Comparison of ENCODE assay signal across 8 mouse cellular contexts in the genomic region with DNA sequence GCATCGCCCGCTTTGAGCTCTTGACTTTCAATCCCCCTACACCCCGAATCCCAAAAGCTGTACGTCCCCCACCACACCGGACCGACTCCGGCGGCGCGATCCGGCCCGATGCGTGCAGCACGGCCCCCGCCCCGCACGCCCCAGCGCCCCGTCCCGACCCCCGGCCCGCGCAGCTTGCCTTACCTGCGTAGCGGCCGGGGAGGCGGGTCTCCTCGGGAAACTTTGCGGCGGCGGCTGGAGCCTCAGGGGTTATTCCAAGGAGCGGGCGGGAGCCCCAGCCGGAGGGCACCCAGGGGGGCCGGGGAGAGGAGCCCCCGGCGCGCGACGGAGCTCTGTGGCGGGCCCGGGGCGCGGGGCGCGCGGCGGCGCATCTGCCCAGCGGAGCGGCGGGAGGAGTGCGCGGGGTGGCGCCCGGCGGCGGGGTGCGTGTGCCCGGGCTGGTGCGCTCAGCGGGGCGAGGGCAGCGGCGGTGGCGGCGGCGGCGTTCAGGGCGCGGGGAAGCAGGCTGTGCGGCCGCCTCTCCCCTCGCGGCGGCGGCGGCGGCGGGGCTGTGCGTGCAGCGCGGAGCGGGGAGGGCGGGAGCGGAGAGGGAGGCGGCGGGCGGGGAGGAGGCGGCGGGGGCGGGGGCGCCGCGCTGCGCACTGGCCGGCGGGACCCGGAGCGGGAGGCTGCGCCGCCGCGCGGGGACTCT. TPM values are rescaled to one million over a fixed set of nuclear protein-coding genes. Genes with fewer than 3 reads are reported as not detected.
DNase-seq lines count a peak whose midpoint lies in the region; ATAC-seq and TF ChIP-seq lines count a peak whose summit lies in the region.

No protein-coding gene starts in this region.

- ATAC-seq in neural tube, embryonic 15.5 days (ENCODE audit: low FRiP score), result peak; percentile 46

- peak overlapping the region; percentile 81; the same call in 1 of the 2 replicates for H3K27ac ChIP-seq in kidney, adult 2 months (ENCODE audit: insufficient read depth, low read depth, low read length)
- H3K27ac ChIP-seq in embryonic fibroblast, embryonic 13.5 days (ENCODE audit: insufficient read depth, low read length), result no peak overlapping the region
- peak overlapping the region; percentile 58 for H3K27ac ChIP-seq in neural tube, embryonic 15.5 days (replicated peaks)

- H3K9ac ChIP-seq in neural tube, embryonic 15.5 days (replicated peaks), result peak overlapping the region; percentile 72

- WGBS in kidney, adult 2 months, result 2% methylated on average over 92 of the region's 105 CpGs
- WGBS in neural tube, embryonic 15.5 days, result 2% methylated on average over 64 of the region's 105 CpGs

- peak overlapping the region; percentile 62 for H3K4me3 ChIP-seq in kidney, adult 2 months (ENCODE audit: insufficient read depth, low read depth, low read length)
- H3K4me3 ChIP-seq in embryonic fibroblast, embryonic 13.5 days (ENCODE audit: insufficient read depth, low read length), result peak overlapping the region; percentile 38
- H3K4me3 ChIP-seq in neural tube, embryonic 15.5 days (replicated peaks), result peak overlapping the region; percentile 72

- DNase-seq in kidney, adult 2 months, result no peak
- DNase-seq in kidney, adult 11 months, result no peak
- DNase-seq in adrenal gland, postnatal 36 days, result peak; percentile 54 to 68
- peak; percentile 53 to 78 for DNase-seq in kidney, postnatal 25 days
- DNase-seq in layer of hippocampus, adult 11-12 months (ENCODE audit: low spot score), result no peak
- DNase-seq in layer of hippocampus, adult 9-11 months, result no peak

- no peaks in the 10 kb centered on the region for H3K9me3 ChIP-seq in neural tube, embryonic 15.5 days (replicated peaks)

- peak overlapping the region; percentile 92 for H3K4me2 ChIP-seq in neural tube, embryonic 15.5 days

- no peak for TF ChIP-seq POLR2A in kidney, adult 2 months (IDR thresholded peaks at IDR 0.05; ENCODE audit: low read depth, low read length)
- TF ChIP-seq POLR2A in embryonic fibroblast, embryonic 13.5 days (IDR thresholded peaks at IDR 0.05; ENCODE audit: low read depth, low read length), result no peak

- peaks cover 20% of the 10 kb centered on the region for H3K4me1 ChIP-seq in kidney, adult 2 months (ENCODE audit: control insufficient read depth, insufficient read depth, low read length)
- no peaks in the 10 kb centered on the region for H3K4me1 ChIP-seq in embryonic fibroblast, embryonic 13.5 days (ENCODE audit: control insufficient read depth, insufficient read depth, low read length)
- peaks cover 50% of the 10 kb centered on the region for H3K4me1 ChIP-seq in neural tube, embryonic 15.5 days

- no peaks in the 10 kb centered on the region for H3K27me3 ChIP-seq in kidney, adult 2 months (replicated peaks; ENCODE audit: control insufficient read depth, insufficient read depth, low read length)
- H3K27me3 ChIP-seq in neural tube, embryonic 15.5 days (replicated peaks), result peaks cover 46% of the 10 kb centered on the region

- no peak for TF ChIP-seq CTCF in kidney, adult 2 months (conservative IDR thresholded peaks at IDR 0.05; ENCODE audit: insufficient read depth, insufficient read length, low read depth, low read length)
- TF ChIP-seq CTCF in embryonic fibroblast, embryonic 13.5 days (IDR thresholded peaks at IDR 0.05; ENCODE audit: borderline replicate concordance, insufficient read depth, low read length), result no peak

- H3K36me3 ChIP-seq in kidney, adult 2 months (ENCODE audit: control insufficient read depth, insufficient read depth, low read length), result no peaks in the 10 kb centered on the region
- H3K36me3 ChIP-seq in neural tube, embryonic 15.5 days, result no peaks in the 10 kb centered on the region

RNA-seq across cellular contexts. Expression of a gene that starts 40.5 kb away (rescaled TPM):
- 122 and 126 TPM in 2 replicates for polyA plus RNA-seq in kidney, adult 2 months (2012; rRNA removed)
- total RNA-seq in adrenal gland, postnatal 36 days (2021), result 100 to 1,000 TPM; 118 to 130 TPM
- polyA plus RNA-seq in embryonic fibroblast, embryonic 13.5 days (2011; ENCODE audit: insufficient read length, low read depth, missing spikeins), result 116 and 134 TPM in 2 replicates
- 226 and 235 TPM in 2 replicates for polyA plus RNA-seq in neural tube, embryonic 15.5 days (2015; fragmentation: Nextera tagmentation; extraction: Ambion mirVana)

RNA-seq across cellular contexts. Expression of a gene that starts 51.8 kb away (rescaled TPM):
- 3,607 and 3,750 TPM in 2 replicates for polyA plus RNA-seq in kidney, adult 2 months (2012; rRNA removed)
- 1,000 to 10,000 TPM; 1,022 to 1,091 TPM for total RNA-seq in adrenal gland, postnatal 36 days (2021)
- 456 and 560 TPM in 2 replicates for polyA plus RNA-seq in embryonic fibroblast, embryonic 13.5 days (2011; ENCODE audit: insufficient read length, low read depth, missing spikeins)
- polyA plus RNA-seq in neural tube, embryonic 15.5 days (2015; fragmentation: Nextera tagmentation; extraction: Ambion mirVana), result 1,209 and 1,254 TPM in 2 replicates

Comparison
In these comparisons a context has a peak if more than half of its experiments do, and no peak if none do; other contexts are left out.
1. DNase-seq: peak in adrenal gland, postnatal 36 days (2 of 2) and kidney, postnatal 25 days (2 of 2); none in kidney, adult 2 months (single experiment), kidney, adult 11 months (single experiment), layer of hippocampus, adult 11-12 months (single experiment) and layer of hippocampus, adult 9-11 months (single experiment).
2. Peak in every context shown above with its lines, with median percentiles within 50 percentile points of each other: H3K4me3 ChIP-seq.